14 mouse cellular contexts compared by ENCODE assay signal in genomic region chr2:73419730-73420129, GRCm38 (mm10). TPM values are rescaled to one million over a fixed set of nuclear protein-coding genes. Genes with fewer than 3 reads are reported as not detected.
A peak's percentile ranks its signal among the peaks of the same experiment; 100 is the strongest.
DNase-seq lines count a peak whose midpoint lies in the region; ATAC-seq lines count a peak whose summit lies in the region.
"Had no signal": no experiment of that assay in that cellular context is flagged by ENCODE, and none has a peak within 500 bp of the region (broad histone marks: within the 10 kb centered on the region; RNA-seq: fewer than 3 reads in every experiment).

No protein-coding gene starts in this region.

- H3K9ac ChIP-seq in forebrain, embryonic 16.5 days (replicated peaks; ENCODE audit: low read depth, low read length), result no peak overlapping the region
- no peak overlapping the region for H3K9ac ChIP-seq in hindbrain, embryonic 15.5 days
- H3K9ac ChIP-seq in hindbrain, embryonic 14.5 days, result no peak overlapping the region
- no peak overlapping the region for H3K9ac ChIP-seq in midbrain, embryonic 15.5 days
- H3K9ac ChIP-seq: embryonic facial prominence, embryonic 15.5 days; heart, embryonic 12.5 days; intestine, embryonic 15.5 days had no signal

- no peaks in the 10 kb centered on the region; the same call in 1 of the 2 replicates for H3K27me3 ChIP-seq in forebrain, embryonic 10.5 days (ENCODE audit: poor library complexity, severe bottlenecking)
- H3K27me3 ChIP-seq in forebrain, embryonic 16.5 days (replicated peaks; ENCODE audit: control insufficient read depth, insufficient read depth, low read length), result no peaks in the 10 kb centered on the region
- 0 out of 2 replicates have a peak, but pooled peaks cover under 1% of the 10 kb centered on the region for H3K27me3 ChIP-seq in hindbrain, embryonic 15.5 days
- H3K27me3 ChIP-seq in hindbrain, embryonic 14.5 days (ENCODE audit: control insufficient read depth, insufficient read depth, low read length), result no peaks in the 10 kb centered on the region
- H3K27me3 ChIP-seq in midbrain, embryonic 15.5 days (replicated peaks), result no peaks in the 10 kb centered on the region
- H3K27me3 ChIP-seq: embryonic facial prominence, embryonic 15.5 days; heart, embryonic 12.5 days; intestine, embryonic 15.5 days had no signal

- no peak; the same call in 1 of the 2 replicates for ATAC-seq in forebrain, embryonic 16.5 days
- 0 out of 2 replicates have a peak, but pooled peaks have one; percentile 19 for ATAC-seq in hindbrain, embryonic 15.5 days (ENCODE audit: low FRiP score, low read depth)
- no peak for ATAC-seq in hindbrain, embryonic 14.5 days (ENCODE audit: low FRiP score)
- no peak for ATAC-seq in midbrain, embryonic 15.5 days (replicated peaks)
- ATAC-seq: forebrain, embryonic 14.5 days; intestine, embryonic 15.5 days had no signal

- peaks cover 22% of the 10 kb centered on the region for H3K4me1 ChIP-seq in forebrain, embryonic 10.5 days
- H3K4me1 ChIP-seq in forebrain, embryonic 16.5 days (replicated peaks; ENCODE audit: control insufficient read depth, insufficient read depth, low read length), result peaks cover 3% of the 10 kb centered on the region; the same call in 1 of the 2 replicates
- no peaks in the 10 kb centered on the region for H3K4me1 ChIP-seq in hindbrain, embryonic 15.5 days (replicated peaks)
- no peaks in the 10 kb centered on the region for H3K4me1 ChIP-seq in hindbrain, embryonic 14.5 days (replicated peaks; ENCODE audit: control insufficient read depth, insufficient read depth, low read length)
- no peaks in the 10 kb centered on the region for H3K4me1 ChIP-seq in midbrain, embryonic 15.5 days
- H3K4me1 ChIP-seq: embryonic facial prominence, embryonic 15.5 days; intestine, embryonic 15.5 days had no signal

- DNase-seq in forebrain, embryonic 10.5 days (ENCODE audit: extremely low spot score, low spot score), result no peak
- DNase-seq in hindbrain, embryonic 14.5 days (ENCODE audit: low spot score), result no peak
- DNase-seq in right cerebral cortex, postnatal 10 days (ENCODE audit: low spot score in 2 of 2), result peak; percentile 36 to 43
- no peak for DNase-seq in right cerebral cortex, postnatal 36 days (ENCODE audit: low spot score in 2 of 2)
- DNase-seq: cerebellum, adult 11-12 months had no signal

- H3K4me3 ChIP-seq in forebrain, embryonic 10.5 days, result no peak overlapping the region
- H3K4me3 ChIP-seq in forebrain, embryonic 16.5 days (replicated peaks; ENCODE audit: low read length), result no peak overlapping the region
- H3K4me3 ChIP-seq in hindbrain, embryonic 15.5 days, result no peak overlapping the region
- H3K4me3 ChIP-seq in hindbrain, embryonic 14.5 days (replicated peaks; ENCODE audit: low read length), result no peak overlapping the region
- no peak overlapping the region for H3K4me3 ChIP-seq in midbrain, embryonic 15.5 days
- H3K4me3 ChIP-seq: embryonic facial prominence, embryonic 15.5 days; erythroblast, embryonic 14.5 days; heart, embryonic 12.5 days; hindbrain, embryonic 10.5 days; intestine, embryonic 15.5 days had no signal

- WGBS in forebrain, embryonic 10.5 days, result 32% methylated on average over 7 of the region's 7 CpGs
- WGBS in forebrain, embryonic 16.5 days, result 10% methylated on average over 7 of the region's 7 CpGs
- 30% methylated on average over 7 of the region's 7 CpGs for WGBS in hindbrain, embryonic 15.5 days
- 29% methylated on average over 7 of the region's 7 CpGs for WGBS in hindbrain, embryonic 14.5 days
- 29% methylated on average over 7 of the region's 7 CpGs for WGBS in midbrain, embryonic 15.5 days

- 0 out of 2 replicates have a peak overlapping the region, but pooled peaks have one; percentile 25 for H3K27ac ChIP-seq in forebrain, embryonic 10.5 days
- H3K27ac ChIP-seq in forebrain, embryonic 16.5 days (ENCODE audit: low read length), result no peak overlapping the region
- H3K27ac ChIP-seq in hindbrain, embryonic 15.5 days (replicated peaks), result no peak overlapping the region
- no peak overlapping the region for H3K27ac ChIP-seq in hindbrain, embryonic 14.5 days
- H3K27ac ChIP-seq in midbrain, embryonic 15.5 days, result no peak overlapping the region
- H3K27ac ChIP-seq: embryonic facial prominence, embryonic 15.5 days; hindbrain, embryonic 10.5 days; intestine, embryonic 15.5 days had no signal

- H3K4me2 ChIP-seq in forebrain, embryonic 16.5 days (ENCODE audit: low read length), result no peak overlapping the region
- H3K4me2 ChIP-seq in hindbrain, embryonic 15.5 days, result no peak overlapping the region
- H3K4me2 ChIP-seq in hindbrain, embryonic 14.5 days (replicated peaks), result no peak overlapping the region
- no peak overlapping the region for H3K4me2 ChIP-seq in midbrain, embryonic 15.5 days
- H3K4me2 ChIP-seq: embryonic facial prominence, embryonic 15.5 days; heart, embryonic 12.5 days; intestine, embryonic 15.5 days had no signal

- no peaks in the 10 kb centered on the region for H3K9me3 ChIP-seq in forebrain, embryonic 10.5 days
- H3K9me3 ChIP-seq in forebrain, embryonic 16.5 days (ENCODE audit: control insufficient read depth, low read length), result no peaks in the 10 kb centered on the region
- no peaks in the 10 kb centered on the region for H3K9me3 ChIP-seq in hindbrain, embryonic 15.5 days
- H3K9me3 ChIP-seq in hindbrain, embryonic 14.5 days (ENCODE audit: control insufficient read depth, low read length), result no peaks in the 10 kb centered on the region
- H3K9me3 ChIP-seq in midbrain, embryonic 15.5 days, result no peaks in the 10 kb centered on the region
- H3K9me3 ChIP-seq: embryonic facial prominence, embryonic 15.5 days; heart, embryonic 12.5 days; hindbrain, embryonic 10.5 days; intestine, embryonic 15.5 days had no signal

- no peaks in the 10 kb centered on the region for H3K36me3 ChIP-seq in forebrain, embryonic 10.5 days (replicated peaks)
- no peaks in the 10 kb centered on the region for H3K36me3 ChIP-seq in forebrain, embryonic 16.5 days (ENCODE audit: control insufficient read depth, insufficient read depth)
- H3K36me3 ChIP-seq in hindbrain, embryonic 15.5 days, result no peaks in the 10 kb centered on the region
- H3K36me3 ChIP-seq in hindbrain, embryonic 14.5 days (replicated peaks; ENCODE audit: control insufficient read depth, insufficient read depth), result no peaks in the 10 kb centered on the region
- H3K36me3 ChIP-seq in midbrain, embryonic 15.5 days (replicated peaks), result no peaks in the 10 kb centered on the region
- H3K36me3 ChIP-seq: embryonic facial prominence, embryonic 15.5 days; heart, embryonic 12.5 days; hindbrain, embryonic 10.5 days; intestine, embryonic 15.5 days had no signal

RNA-seq across cellular contexts. Expression of gene Gpr155, which starts 33.4 kb away (rescaled TPM):
- 1.6 and 2.2 TPM in 2 replicates for polyA plus RNA-seq in forebrain, embryonic 10.5 days (2016; fragmentation: Nextera tagmentation; extraction: Ambion mirVana)
- 12.2 and 14.3 TPM in 2 replicates for polyA plus RNA-seq in forebrain, embryonic 16.5 days (2015; fragmentation: Nextera tagmentation; extraction: Ambion mirVana)
- 14.1 and 14.4 TPM in 2 replicates for polyA plus RNA-seq in hindbrain, embryonic 15.5 days (2015; fragmentation: Nextera tagmentation; extraction: Ambion mirVana)
- polyA plus RNA-seq in hindbrain, embryonic 14.5 days (2014; fragmentation: Nextera tagmentation; extraction: Ambion mirVana), result 15.2 and 17.9 TPM in 2 replicates
- polyA plus RNA-seq in midbrain, embryonic 15.5 days (2015; fragmentation: Nextera tagmentation; extraction: Ambion mirVana), result 12.7 and 14.0 TPM in 2 replicates

Comparison
In these comparisons a context has a peak if more than half of its experiments do, and no peak if none do; other contexts are left out.
1. DNase-seq: peak in right cerebral cortex, postnatal 10 days (2 of 2); none in forebrain, embryonic 10.5 days (single experiment), hindbrain, embryonic 14.5 days (single experiment) and right cerebral cortex, postnatal 36 days (0 of 2).